Mouse (Mus musculus): Measurements from ENCODE around the gene Rbm17.
"Not testable (repeated sequence)": the region's sequence is repeated elsewhere in the genome, so short reads cannot be mapped to it uniquely, and the experiment has no call there.

Rbm17 gene

DNA sequence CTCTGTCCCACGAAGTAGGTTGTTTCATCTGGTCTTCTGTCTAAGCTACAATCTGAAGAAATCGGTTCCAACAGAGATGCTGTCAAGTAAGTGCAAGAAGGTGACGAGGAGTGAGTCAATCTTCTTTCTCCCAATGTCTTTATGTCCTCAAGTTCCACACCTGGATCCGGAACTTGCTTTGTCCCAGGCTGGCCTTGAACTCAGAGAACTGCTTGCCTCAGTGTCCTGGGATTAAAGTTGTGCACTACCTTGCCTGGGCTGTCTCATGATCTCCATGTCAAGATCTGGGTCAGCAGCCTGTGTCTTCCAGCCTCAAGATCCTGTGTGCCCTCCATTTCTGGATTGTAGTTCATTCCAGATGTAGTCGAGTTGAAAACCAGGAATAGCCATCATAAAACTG, at the start of gene Rbm17:
Rbm17 (minus strand) TSS at position 101 of the 400 bp plus-strand sequence.
- DNase-seq = no peak

DNA sequence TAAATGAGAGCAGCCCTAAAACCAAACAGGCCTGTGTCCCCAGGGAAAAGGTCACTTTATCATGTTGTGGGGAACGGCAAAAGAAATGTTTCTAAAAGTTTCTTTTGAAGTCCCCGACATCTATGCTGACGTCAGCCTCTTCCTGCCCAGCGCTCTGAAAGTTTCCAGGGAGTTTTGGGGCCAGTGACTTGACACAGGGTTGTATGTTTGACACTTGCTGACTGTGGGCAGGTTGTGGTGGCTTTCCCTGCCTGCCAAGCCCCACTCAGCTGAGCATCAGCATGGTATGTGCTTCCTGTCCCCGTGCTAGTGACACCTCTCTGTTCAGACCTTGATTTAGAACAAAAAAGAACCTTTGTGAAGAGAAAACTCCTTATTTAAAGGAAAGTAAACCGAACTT, 49.4 kb upstream of the Rbm17 start:
- peak; percentile 72 to 74 for DNase-seq

DNA sequence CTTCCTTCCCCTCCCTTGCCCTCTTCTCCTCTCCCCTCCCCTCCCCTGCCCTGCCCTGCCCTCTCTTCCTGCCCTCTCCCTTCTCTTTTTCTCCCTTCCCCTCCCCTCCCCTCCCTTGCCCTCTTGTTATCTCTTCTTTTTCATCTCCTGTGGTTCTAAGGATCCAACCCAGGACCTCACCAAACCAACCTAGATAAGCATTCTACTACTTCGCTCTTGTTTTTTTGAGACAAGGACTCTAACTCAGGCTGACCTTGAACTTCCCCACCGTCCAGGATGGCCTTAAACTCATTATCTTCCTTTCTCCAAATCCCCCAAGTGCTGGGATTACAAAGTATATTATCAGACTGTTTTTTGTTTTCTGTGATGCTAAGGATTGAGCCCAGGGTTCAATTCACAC, 48.8 kb upstream of the Rbm17 start:
- no peak for DNase-seq

DNA sequence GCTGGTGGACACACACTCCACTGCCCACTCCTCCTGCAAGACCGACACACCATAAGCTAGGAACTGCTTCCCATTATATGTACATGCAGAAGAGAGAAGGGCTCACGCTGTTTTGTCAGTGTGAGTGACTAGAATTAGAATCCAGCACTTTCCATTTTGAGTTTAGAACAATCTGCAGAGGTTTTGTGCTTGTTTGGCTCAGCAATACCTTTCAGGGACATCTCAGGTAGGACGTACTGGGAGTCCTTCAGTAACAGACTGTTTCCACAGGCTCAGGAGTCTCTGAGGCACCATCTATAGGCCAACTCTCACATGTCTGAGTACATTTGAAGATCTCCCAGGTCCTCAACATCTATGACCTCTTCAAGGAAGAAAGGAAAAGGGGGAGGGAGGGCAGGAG, 48.2 kb upstream of the Rbm17 start:
- DNase-seq = no peak

DNA sequence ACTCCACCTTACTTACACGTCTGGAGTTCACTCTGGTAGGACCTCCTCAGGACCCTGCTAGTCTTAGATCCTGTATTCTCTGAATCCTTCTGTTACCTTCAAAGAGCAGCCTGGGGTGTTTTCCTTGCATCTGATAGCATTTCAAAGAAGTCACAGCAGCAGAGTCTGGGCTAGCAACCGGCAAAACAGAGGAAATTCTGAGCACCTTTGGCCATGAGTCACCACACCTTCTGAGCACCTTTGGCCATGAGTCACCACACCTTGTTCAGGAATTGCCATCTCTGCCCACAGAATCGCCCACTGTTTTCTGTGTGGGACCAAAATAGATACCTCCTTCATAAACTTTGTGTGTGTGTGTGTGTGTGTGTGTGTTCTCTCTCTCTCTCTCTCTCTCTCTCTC, 47.5 kb upstream of the Rbm17 start:
- peak in 1 of 2 experiments; percentile 4 for DNase-seq

DNA sequence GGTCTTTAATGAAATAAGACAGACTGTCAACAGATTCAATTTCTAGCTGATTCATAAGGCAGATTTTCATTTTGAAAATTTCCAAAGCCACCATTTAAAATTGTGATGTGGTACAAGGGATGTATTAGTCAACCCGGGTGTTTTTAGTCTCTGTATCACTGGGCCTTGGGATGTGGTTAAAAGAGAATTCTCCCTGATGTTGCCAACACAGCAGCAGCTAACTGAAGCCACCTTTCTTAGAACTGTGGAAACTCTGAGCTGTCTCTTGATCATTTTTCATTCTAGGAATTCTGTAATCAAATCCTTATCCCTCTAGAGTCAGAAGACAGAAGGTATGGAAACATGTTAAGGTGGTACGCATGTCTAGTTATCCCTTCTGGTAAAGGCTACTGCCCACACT, 41.3 kb upstream of the Rbm17 start:
- DNase-seq = no peak

DNA sequence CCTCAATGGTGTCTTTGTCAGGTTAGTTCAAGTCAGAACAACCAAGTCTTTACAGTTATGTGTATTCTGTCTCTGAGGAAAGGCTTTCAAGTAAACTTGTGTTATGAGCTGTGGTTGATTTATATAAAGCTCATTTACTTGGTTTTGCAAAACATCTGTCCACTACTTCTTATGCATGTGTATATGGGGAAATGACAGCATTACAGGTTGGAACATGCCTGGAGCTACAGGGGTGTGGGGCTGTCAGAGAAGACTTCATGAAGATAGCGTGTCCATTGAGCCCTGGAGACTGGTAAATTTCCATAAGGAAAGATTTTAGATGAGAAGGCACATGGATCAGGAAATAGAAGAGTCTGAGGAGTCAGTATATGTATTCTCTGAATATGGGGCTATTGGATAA, 40.1 kb upstream of the Rbm17 start:
- DNase-seq = no peak

DNA sequence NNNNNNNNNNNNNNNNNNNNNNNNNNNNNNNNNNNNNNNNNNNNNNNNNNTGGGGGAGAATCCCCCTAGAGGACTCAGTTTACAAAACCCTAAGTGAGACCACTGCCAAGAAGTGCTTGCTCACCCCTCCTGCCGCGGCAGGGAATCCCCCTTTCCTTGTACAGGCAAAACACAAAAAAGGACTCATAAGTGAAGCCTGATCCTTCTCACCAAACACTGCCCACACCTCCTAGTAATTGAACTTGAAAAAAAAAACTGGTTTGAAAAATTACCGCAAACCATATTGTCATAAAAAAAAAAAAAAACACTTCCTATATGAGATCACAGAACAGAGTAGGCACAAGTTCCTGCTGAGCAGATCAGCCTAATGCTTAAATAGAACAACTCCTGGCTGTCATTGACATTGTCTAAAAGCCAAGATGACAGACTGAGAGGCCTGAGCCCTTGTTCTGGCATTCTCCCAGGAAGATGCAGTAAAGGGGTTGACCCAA, 38.5 kb upstream of the Rbm17 start, which contains the start of gene Il2ra:
Il2ra (plus strand) TSS at position 357 of the 491 bp plus-strand sequence.
- peak in 1 of 2 experiments; percentile 11 for DNase-seq

DNA sequence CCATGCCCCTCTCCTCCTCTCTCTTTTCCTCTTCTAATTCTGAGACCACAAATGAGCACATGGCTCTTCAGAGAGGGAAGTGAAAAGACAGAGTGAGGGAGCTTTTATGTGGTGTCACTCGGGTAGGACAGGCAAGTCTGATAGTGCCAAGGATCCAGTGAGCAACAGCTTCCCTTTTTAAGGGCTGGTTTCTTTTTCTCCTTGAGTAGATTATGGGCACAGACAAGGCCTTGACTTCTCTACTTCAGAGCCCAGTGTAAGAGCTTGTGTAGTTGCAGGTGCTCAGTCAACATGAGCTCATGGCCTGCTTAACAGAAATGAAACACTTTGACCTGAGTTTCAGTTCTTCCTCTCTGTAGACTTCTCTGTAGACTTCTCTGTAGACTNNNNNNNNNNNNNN, 33.2 kb upstream of the Rbm17 start:
- peak; percentile 62 to 66 for DNase-seq

DNA sequence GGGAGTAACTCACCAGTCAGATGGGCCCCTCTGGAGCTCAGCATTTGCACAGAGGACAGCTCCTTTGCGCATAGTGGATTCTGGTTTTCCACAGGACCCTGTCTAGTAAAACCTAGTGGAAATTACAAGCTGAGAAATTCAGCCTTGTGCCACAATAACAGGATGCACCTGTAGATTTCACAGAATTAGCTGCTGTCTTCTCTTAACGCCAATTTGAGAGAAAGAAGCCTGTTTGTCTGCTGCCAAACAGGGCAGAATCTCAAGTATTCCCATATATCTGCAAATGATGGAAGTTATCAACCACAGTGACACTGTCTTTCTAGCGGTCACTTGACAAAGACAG, 32.2 kb upstream of the Rbm17 start:
- peak; percentile 22 to 33 for DNase-seq

DNA sequence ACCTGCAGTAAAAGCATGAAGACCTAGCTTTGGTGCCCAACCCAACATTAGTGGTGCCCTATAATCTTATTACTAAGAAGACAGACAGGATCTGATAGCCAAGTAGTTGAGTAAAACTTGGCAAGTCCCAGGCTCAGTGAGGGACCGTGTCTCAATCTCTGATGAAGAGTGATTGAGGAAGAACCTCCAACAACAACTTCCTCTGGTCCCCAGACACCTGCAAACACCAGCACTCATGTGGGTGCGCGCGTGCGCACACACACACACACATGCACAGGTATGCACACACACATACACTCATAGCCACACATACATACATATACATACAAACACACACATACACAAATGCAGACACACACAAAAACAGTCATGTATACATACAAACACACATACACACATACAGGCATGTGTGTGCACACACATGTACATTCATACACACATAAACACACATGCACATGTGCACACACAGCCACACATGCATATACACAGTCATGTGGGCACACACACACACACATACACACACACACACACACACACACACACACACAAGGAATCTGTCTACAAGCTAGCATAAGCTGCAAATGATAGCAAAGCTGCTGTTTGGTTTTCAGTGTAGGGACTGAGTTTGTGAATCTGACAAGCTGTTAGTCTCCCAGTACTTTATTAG, 31.7 kb upstream of the Rbm17 start:
- DNase-seq = peak; percentile 32 to 34

DNA sequence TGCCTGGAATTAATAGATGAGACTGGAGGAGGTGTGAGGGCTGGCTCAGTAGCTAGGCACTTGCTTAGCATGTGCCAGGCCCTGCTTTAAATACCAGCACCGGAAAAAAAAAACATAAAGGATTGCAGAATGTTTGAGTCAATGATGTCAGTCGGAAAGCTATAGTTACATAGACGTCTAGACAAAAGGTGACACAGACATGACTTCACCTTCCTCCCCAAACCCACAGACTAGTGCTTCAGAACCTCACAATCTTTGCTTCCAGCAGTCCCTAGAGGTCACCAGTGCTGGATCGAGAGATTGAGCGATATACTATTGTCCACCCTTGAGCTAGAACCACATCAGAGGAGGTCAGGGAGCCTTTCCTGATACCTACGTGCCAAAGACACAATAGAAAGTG, 31.1 kb upstream of the Rbm17 start:
- no peak for DNase-seq

DNA sequence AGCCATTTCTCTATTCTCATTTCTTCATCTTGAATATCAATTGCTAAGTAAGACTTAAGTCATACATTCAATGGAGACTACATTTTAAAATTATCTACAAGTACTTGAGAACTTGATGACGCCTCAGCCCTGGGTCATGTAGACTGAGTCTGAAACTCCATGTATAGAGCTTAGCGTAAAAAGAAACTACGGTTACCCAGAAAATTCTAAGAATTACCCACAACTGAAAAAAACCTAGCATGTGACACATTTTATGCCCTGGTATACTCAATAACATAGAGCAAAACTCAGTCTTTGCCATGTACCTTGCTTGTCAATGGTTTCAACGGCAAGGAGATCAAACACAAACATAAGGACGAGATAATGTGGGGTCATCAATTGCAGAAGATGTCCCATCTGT, 21.9 kb upstream of the Rbm17 start, which contains the start of gene Gm17490:
Gm17490 (minus strand) TSS at position 375 of the 400 bp plus-strand sequence.
- no peak for DNase-seq

DNA sequence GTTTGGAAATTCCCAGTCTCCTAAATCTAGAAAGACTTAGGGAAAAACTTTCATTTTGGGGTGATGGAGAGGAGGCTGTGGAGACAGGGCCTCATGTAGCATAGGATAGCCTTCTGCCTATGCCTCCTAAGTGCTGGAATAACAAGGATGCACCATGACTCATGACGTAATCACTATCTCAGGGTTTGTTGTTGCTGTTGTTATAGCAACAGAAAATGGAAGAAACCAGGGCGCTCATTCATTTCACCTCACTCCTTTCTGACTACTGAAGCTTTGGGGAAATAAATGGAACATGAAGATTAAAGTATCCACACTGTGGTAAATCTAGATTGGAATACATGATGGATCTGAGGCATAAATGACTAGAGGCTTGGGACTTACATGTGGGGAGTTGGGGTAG, 19.8 kb upstream of the Rbm17 start:
- no peak for DNase-seq

DNA sequence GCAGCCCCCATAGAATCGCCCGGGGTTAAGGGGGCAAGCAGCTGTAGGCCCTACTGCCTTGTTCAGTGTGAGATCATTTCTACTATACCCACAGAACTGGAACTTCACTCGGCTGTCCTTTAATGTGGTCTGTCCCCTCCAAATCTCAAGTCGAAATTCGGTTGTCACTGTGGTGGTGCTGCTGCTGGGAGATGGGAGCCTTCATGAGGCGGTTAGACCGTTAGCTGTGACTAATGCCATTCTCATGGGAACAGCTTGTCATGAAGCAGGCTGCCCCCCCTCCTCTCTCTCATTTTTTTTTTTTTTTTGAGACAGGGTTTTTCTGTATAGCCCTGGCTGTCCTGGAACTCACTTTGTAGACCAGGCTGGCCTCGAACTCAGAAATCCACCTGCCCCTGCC, 19.2 kb upstream of the Rbm17 start:
- no peak for DNase-seq

DNA sequence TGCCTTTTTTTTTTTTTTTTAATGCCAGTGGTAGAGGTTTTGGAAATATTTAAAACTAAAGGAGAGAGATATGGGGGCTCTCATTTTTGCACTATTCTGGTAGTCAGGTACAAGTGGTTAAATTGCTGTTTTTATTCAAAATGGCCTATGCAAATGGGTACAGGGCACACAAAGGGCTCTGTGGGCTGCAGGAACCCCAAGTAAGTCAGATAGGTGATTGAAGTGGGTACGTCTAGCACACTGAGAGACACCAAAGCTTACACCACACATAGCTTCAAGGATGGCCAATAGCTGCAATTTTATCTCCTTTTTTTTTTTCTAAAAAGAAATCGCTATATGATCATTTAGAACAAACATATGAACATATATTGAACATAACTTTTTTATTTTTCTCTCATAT, 15.6 kb upstream of the Rbm17 start:
- no peak for DNase-seq

DNA sequence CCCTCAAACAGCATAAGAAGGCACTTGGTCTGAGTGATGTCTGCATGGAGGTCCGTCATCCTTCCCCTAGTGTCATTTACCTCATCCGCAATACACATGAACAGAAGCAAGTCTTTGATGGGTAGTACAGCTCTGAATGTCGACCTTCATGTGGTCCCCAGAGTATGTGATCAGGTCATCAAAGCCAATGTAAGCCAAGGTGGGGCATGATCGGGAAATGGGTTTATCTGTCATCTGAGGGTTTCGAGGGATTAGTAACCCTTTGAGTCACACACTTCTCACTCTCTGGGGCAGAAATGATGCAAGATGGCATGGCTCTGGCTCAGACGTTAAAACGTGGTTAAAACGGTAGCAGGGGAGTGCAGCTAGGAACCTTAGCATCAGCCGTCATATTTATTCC, 12.9 kb upstream of the Rbm17 start:
- DNase-seq = no peak

DNA sequence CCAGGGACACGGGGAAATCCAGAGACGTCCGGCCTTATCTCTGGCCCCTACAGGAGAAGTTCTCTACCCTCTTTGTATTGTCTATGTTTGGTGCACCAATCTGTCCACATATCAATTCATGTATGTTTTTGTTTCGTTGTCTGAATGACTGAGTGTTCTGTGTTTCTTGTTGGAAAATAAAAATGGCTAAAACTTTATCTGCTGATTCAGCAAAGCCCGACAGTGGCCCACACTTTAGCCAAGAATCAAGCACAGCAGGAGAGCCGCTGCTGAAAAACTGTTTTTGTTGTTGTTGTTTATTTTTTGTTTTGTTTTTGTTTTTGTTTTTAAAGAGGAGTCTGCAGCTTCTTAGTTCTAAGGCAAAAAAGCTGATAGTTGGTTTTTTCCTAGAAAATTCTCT, 9.0 kb upstream of the Rbm17 start:
- not testable (repeated sequence) for DNase-seq

DNA sequence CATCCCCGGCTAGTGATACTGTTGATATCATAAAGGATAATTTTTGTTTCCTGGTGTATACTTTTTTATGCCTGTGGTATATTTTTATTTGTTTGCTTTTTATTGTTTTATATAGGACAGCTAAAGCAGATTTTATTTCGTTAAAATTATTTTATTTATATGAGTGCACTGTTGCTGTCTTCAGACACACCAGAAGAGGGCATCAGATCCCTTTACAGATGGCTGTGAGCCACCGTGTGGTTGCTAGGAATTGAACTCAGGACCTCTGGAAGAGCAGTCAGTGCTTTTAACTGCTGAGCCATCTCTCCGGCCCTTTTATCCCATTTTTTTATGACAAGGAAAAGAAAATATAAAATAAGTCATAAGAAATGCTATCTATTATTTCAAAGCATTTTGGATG, 2.8 kb upstream of the Rbm17 start:
- DNase-seq = not testable (repeated sequence)

DNA sequence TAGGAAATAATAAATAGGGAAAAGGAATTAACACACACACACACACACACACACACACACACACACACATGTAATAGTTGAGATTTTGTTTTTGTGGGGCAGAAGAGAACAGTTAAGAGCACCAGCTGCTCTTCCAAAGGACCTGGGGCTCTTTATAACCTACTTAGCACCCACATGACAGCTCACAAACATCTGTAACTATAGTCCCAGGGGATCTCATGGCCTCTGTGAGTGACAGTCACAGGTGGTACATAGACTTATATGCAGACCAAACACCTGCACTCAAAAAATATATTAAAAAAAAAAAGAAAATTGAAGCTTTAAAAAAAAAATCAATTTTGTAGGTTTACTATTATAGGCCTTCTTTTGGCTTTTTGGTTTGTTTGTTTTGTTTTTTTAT, 958 bp upstream of the Rbm17 start:
- DNase-seq = no peak

DNA sequence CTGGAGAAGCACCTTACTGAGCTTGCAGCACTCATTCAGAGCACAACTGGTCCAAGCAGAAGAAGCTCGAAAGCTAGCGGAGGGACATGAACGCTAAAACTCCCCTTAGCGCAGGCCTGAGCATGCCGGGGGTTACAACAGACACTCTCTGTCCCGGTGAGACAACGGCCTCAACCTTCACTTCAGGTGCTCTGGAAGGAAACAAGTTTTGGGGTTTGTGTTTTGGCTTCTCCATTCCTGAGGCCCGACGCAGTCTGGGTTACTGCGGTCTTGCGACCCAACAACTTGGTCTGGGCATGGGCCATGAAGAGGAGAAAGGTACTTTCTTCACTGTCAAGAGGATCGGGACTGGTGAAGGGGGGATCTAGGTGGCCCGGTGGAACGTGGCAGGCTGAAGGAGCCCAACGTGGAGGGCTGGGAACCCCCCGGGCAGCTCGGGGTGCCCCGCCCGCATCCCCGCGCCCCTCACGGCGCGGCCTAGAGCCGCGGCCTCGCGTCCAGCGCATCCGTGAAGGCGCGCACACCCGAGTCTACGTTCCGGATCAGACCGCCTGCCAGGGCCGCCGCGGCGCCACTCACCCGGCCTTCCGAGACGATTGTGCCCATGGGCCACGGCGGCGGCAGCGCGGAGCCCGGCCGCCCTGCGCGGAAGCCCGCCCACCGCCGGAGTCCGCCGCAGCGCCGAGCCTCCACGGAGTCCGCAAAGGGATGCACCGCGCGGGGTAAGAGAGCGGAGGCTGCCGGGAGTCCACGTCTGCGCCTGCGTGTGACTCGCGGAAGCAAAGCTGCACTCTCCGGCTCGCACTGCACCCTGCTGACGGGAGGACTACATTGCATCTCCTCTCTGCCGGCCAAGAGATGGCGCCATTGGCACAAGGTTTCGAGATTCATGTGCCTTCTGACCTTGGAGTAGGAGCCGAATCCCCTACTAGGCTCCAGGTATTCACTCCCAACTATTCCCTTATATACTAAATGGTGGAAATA, 1.2 kb downstream of the Rbm17 start:
- DNase-seq = peak; percentile 96

DNA sequence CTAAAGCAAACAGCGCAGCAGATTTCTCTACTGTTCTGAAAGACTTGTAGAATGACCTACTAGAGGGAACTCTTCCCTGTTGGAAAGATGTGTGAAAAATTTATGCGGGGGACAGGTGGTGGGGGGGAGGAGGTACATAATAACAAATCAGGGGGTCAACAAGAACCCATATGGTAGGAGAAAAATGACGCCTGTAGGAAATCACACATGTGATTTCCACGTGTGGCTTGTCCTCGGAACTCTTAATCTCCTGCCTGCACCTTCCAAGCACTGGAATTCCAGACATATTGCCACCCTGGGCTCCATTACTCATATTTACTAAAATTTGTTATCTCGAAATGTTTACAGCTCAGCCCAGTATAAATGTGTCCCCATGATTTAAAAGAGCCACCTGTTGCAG, 2.2 kb downstream of the Rbm17 start:
- DNase-seq = no peak

DNA sequence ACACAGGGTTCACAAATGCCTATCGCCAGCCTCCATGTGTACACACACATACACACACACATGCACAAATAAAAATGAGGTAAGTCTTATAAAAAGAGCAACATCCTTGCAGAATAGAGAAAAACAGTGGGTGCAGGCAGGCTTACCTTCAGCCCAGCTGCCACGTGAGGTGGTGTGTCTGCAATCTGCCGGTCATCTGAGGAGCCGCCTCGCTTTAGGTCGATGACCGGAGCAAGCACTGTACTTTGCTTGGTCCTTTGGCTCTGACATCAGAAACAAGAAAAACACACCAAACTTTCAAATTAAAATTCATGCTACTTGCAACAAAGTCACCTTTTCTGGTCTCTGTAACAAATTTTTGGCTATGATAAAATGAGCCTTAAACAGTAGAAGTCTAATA, 6.0 kb downstream of the Rbm17 start:
- DNase-seq = no peak

DNA sequence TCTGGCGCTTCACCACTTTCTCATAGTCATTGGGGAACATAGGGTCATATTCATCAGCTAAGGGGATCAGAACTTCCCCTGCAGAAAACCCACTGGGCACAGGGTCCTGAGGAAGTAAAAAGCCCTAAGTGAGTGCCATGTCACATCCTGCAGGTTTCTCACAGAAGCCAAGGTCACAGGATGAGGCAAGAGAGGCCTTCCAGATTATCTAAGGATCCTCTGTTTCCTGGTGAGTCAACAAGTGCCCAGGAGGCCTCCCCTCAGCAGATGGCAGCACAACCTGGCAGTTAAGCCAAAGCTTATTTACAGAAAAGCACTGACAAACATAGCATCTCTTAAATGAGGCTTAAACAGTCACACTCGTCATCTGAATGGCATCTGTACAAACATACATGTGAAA, 7.3 kb downstream of the Rbm17 start:
- no peak for DNase-seq
